Mouse (Mus musculus) liver, embryonic 16.5 days (tissue): ENCODE results near the gene Ush1g. TPM values are rescaled to one million over a fixed set of nuclear protein-coding genes. Genes with fewer than 3 reads are reported as not detected.

Experiments used
- ATAC-seq: fragments of 200-750 bp; cut with Nextera tagmentation; 2 replicates; pipeline ENCODE4 v1.8.0; 2017; ENCODE audit warnings: low read depth, mild to moderate bottlenecking, moderate number of reproducible peaks, moderate library complexity
- H3K27ac ChIP-seq: fragments of 300-500 bp; sonication (generic); 2 replicates; pipeline ENCODE4 v1.5.1; 2014; ENCODE audit warnings: mild to moderate bottlenecking, low read length
- H3K27me3 ChIP-seq: fragments of 300-500 bp; sonication (generic); 2 replicates; pipeline ENCODE4 v1.6.1; 2014; ENCODE audit warnings: low read depth, low read length, mixed read lengths; ENCODE audit not compliant: control insufficient read depth, insufficient read depth
- H3K36me3 ChIP-seq: fragments of 300-500 bp; sonication (generic); 2 replicates; pipeline ENCODE4 v1.6.1; 2014; ENCODE audit warnings: mild to moderate bottlenecking; ENCODE audit not compliant: control insufficient read depth, insufficient read depth
- H3K4me1 ChIP-seq: fragments of 300-500 bp; sonication (generic); 2 replicates; pipeline ENCODE4 v1.6.1; 2014; ENCODE audit warnings: low read depth, low read length, mixed read lengths; ENCODE audit not compliant: control insufficient read depth
- H3K4me2 ChIP-seq: fragments of 300-500 bp; sonication (generic); 2 replicates; pipeline ENCODE4 v1.6.1; 2014; ENCODE audit warnings: low read depth, low read length, mixed read lengths
- H3K4me3 ChIP-seq: fragments of 300-500 bp; sonication (generic); 2 replicates; pipeline ENCODE4 v1.5.1; 2014; ENCODE audit warnings: low read depth, mild to moderate bottlenecking, low read length
- H3K9ac ChIP-seq: fragments of 300-500 bp; sonication (generic); 2 replicates; pipeline ENCODE4 v1.6.1; 2014; ENCODE audit warnings: low read depth, low read length
- H3K9me3 ChIP-seq: fragments of 300-500 bp; sonication (generic); replicated peaks from 2 replicates; pipeline ENCODE4 v1.6.1; 2016; ENCODE audit warnings: low read length; ENCODE audit not compliant: control insufficient read depth
- WGBS: fragments of 180-500 bp; shearing (Covaris S2); extraction: QIAGEN DNeasy Blood & Tissue Kit; methylation state at CpG from one replicate; pipeline ENCODE4 v1.1.7; 2014; ENCODE audit not compliant: insufficient replicate concordance; 5-methylcytosine and 5-hydroxymethylcytosine counted together
- polyA plus RNA-seq: library from polyadenylated mRNA; unstranded; fragments of >200 nt; fragmentation: Nextera tagmentation; extraction: Ambion mirVana; gene quantifications from 2 replicates; pipeline ENCODE4 v1.2.1, GENCODE M21; 2015

Ush1g gene
- polyA plus RNA-seq, 1 experiment from 2014 or later = 0.09 TPM

DNA sequence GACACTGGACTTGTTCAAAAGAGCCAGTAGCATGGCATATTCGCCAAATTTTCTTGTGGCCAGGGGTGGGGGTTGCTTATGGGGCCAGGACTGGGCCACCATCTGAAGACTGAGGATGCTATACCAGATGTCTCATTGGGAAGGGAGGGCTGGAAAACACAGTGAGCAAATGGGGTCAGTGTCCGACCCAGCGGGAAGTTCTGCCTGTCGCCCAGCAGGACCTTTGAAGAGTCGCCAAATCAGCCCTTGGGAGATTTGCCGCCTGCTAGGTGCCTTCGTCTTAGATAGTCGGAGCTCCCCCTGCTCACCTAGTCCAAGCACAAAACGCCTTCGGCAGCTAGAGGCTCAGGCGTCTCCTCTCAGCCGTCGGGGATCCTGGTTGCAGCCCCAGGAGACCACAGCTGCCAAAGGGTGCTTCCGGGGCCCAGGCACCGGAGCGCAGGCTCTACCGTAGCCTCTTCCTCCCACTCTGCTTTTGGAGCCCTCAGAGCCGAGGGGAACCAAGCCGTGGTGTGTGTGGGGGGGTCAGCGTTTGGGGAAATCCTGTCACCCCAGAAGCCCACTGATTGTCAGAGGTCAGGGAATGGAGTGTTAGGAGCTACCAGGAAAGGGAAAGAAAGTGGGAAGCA, 56.0 kb downstream of the Ush1g start:
- Histone ChIP-seq H3K9me3 (no peaks in the 10 kb centered on the region), H3K9ac (no peak overlapping the region), H3K36me3 (no peaks in the 10 kb centered on the region), H3K4me3 (no peak overlapping the region), H3K27ac (no peak overlapping the region), H3K4me1 (peaks cover 5% of the 10 kb centered on the region), H3K27me3 (peaks cover 54% of the 10 kb centered on the region), H3K4me2 (no peak overlapping the region)
- ATAC-seq = no peak
- 3% methylated on average over 20 of the region's 20 CpGs for WGBS

Other genes with a start within 250 kb of the Ush1g start
- gene Rab37, start 230.6 kb downstream of the Ush1g start, polyA plus RNA-seq = 2.3 and 2.4 TPM in 2 replicates
- gene Cd300lf, start 188.0 kb downstream of the Ush1g start, polyA plus RNA-seq = 4.0 and 5.5 TPM in 2 replicates
- gene Slc9a3r1, start 158.7 kb downstream of the Ush1g start, polyA plus RNA-seq = 78.8 and 88.7 TPM in 2 replicates
- 5.9 and 6.4 TPM in 2 replicates for gene Tmem104, start 134.6 kb downstream of the Ush1g start, polyA plus RNA-seq
- 12.7 TPM in 2 replicates for gene Nat9, start 134.2 kb downstream of the Ush1g start, polyA plus RNA-seq
- 0.05 and 0.09 TPM in 2 replicates for gene Grin2c, start 54.8 kb downstream of the Ush1g start, polyA plus RNA-seq
- 19.5 and 21.7 TPM in 2 replicates for gene Fdxr, start 45.0 kb downstream of the Ush1g start, polyA plus RNA-seq
- 4.4 and 4.5 TPM in 2 replicates for gene Fads6, start 24.4 kb downstream of the Ush1g start, polyA plus RNA-seq
- not detected in 2 replicates for gene Otop2, start 14.9 kb downstream of the Ush1g start, polyA plus RNA-seq
- 0.11 TPM in 1 of 2 replicates, not detected in the other for gene Otop3, start 12.7 kb upstream of the Ush1g start, polyA plus RNA-seq
- 1.3 and 1.9 TPM in 2 replicates for gene Hid1, start 45.7 kb upstream of the Ush1g start, polyA plus RNA-seq
- 0.95 and 1.3 TPM in 2 replicates for gene Cdr2l, start 59.9 kb upstream of the Ush1g start, polyA plus RNA-seq
- gene Mrpl58, start 81.7 kb upstream of the Ush1g start, polyA plus RNA-seq = 68.8 and 71.7 TPM in 2 replicates
- 482 and 528 TPM in 2 replicates for gene Atp5h, start 97.9 kb upstream of the Ush1g start, polyA plus RNA-seq
- 0.70 and 1.0 TPM in 2 replicates for gene Kctd2, start 98.1 kb upstream of the Ush1g start, polyA plus RNA-seq
- gene Trim80, start 118.5 kb upstream of the Ush1g start, polyA plus RNA-seq = 0.84 and 1.1 TPM in 2 replicates
- 0.21 and 0.51 TPM in 2 replicates for gene Slc16a5, start 140.4 kb upstream of the Ush1g start, polyA plus RNA-seq
- gene Armc7, start 153.6 kb upstream of the Ush1g start, polyA plus RNA-seq = 3.7 TPM in 2 replicates
- gene Nt5c, start 169.8 kb upstream of the Ush1g start, polyA plus RNA-seq = 32.0 and 36.3 TPM in 2 replicates
- gene Jpt1, start 192.3 kb upstream of the Ush1g start, polyA plus RNA-seq = 190 and 209 TPM in 2 replicates
- gene Sumo2, start 214.2 kb upstream of the Ush1g start, polyA plus RNA-seq = 270 and 312 TPM in 2 replicates
- 94.4 and 96.5 TPM in 2 replicates for gene Nup85, start 242.4 kb upstream of the Ush1g start, polyA plus RNA-seq